Mouse (Mus musculus) heart, adult 18-20 months (tissue): ENCODE data around the gene Hook1. TPM values are rescaled to one million over a fixed set of nuclear protein-coding genes. Genes with fewer than 3 reads are reported as not detected.
"Not testable (repeated sequence)": the region's sequence is repeated elsewhere in the genome, so short reads cannot be mapped to it uniquely, and the experiment has no call there.

ENCODE experiments used
- DNase-seq, 2 experiments: peaks; one replicate each; pipeline ENCODE4 v3.0.0; 2021 to 2022; ENCODE audit warnings: mixed read lengths in 1 of 2
- long read RNA-seq, 2 experiments: library from polyadenylated mRNA; stranded (forward); transcript quantifications; one replicate each; pipeline ENCODE4 v2.0.0; 2021
- total RNA-seq, 2 experiments: library from RNA; stranded (reverse); gene quantifications; 2 replicates each; pipeline ENCODE4 v1.2.3; 2021

Hook1 gene
- total RNA-seq, result 10 to 100 TPM; 10.8 to 13.6 TPM
- long read RNA-seq, experiment 1, full-length matches to known transcripts, result 1 of 3 reads
- long read RNA-seq, experiment 1, partial matches to known transcripts, result 0 of 3 reads
- long read RNA-seq, experiment 1, other reads (novel, unspliced or antisense), result 2 of 3 reads
- long read RNA-seq, experiment 2, full-length matches to known transcripts, result 2 of 3 reads
- long read RNA-seq, experiment 2, partial matches to known transcripts, result 0 of 3 reads
- long read RNA-seq, experiment 2, other reads (novel, unspliced or antisense), result 1 of 3 reads

DNA sequence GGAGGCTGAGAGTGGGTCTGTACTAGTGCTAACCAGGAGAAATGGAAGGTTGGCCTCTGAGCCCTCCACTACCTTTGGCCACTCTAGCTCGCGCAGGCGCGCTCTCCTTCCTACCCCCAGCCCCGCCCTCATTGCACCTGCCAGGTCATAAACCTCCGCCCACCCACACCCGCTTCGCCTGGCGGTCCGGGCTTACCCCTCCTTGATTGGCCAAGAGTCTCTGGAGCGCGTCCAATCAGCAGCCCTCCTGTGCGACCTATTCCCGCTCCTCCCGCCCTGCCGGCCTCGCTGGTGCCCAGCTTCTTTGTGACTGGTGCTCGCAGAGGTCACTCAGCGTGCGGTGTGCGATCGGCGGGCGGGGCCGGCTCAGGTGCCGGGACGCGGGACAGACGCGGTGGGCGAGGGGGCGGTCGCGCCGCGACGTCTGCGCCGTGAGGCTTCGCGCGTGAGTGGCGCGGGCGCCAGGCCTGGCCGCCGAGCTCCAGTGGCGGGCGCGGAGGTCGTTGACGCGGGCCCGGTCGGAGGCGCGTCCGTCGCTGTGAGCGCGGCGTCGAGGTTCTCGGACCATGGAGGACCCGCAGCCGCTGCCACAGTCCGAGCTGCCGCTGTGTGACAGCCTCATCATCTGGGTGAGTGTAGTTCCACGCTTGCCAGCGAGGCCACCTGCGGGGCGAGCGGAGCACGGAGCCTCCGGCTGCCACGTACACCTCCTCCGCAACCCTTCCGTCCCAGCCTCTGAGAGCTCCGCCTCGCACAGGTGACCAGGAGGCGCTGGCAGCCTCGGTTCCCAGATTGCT lies at the start of gene Hook1:
Hook1 (plus strand) TSS at position 313 of the 797 bp plus-strand sequence.
- DNase-seq, result peak; percentile 87 to 92

DNA sequence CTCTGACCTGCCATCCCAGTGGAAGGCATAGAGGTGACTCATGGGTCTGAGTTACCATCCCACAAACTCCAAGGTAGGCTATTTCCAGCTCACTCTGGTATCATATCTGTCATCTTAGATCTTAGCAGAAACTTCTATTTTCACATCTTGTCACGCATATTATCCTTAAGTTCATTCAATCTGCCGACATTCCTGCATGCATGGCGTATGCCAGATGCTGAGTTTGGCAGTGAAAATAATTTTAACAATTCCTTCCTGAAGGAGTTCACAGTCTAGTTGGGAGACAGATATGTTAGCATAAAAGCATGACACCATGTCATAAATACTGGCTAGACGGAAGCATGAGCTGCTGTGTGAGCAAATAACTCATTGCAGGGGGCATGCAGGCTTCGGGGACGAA lies 49.3 kb upstream of the Hook1 start:
- no peak for DNase-seq

DNA sequence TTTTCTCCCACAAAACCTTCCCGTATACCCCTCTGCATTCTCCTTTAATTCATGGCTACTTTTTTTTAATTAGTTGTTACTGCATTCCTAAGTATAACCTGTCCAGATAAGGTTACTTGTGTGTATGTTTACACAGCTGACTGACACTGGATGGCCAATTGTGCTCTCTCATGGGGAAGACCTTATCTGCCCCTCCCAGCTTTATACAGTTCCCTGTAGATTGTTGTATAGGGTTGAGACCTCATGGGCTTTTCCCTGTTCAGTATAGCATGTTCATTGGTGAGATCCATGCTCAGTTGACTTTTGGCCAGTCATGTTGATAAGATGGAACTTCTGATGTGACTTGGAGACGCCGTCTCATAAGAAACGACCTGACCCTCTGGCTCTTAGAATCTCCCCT lies 46.6 kb upstream of the Hook1 start:
- no peak for DNase-seq

DNA sequence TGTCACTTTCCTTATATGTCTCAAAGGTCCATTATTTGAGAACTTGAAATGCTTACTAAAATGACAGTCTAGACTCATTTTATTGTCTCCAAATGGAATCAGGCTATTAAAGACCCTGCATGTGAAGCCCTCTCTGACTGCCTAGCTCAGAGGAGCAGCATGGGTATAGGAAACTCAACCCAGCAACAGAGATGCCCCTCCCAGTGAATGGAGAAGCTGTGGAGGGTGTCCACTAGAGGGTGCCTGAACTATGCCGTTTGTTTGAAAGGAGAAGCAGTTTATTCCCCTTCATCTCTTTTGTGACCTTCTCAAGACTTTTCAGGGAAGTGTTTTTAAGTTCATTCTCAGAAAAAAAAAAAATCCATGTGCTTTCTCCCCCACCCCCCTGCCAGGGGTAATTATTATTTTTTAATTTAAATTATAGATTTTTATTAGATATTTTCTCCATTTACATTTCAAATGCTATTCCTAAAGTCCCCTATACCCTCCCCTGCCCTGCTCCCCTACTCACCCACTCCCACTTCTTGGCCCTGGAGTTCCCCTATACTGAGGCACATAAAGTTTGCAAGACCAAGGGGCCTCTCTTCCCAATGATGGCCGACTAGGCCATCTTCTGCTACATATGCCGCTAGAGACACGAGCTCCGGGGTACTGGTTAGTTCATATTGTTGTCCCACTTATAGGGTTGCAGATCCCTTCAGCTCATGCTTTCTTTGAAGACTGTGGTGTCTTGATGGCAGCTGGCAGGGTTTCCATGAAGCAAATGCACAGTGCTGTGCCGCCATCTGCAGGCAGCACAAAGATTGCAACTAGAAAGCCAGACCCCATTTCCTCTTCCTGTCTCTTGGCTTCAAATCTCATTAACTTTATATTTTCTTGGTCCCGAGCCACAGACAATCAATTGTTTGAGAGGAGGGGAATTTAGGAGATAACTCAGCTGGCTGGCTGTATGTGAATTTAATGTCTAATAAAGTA lies 42.5 kb upstream of the Hook1 start:
- DNase-seq, result peak; percentile 57 to 86

DNA sequence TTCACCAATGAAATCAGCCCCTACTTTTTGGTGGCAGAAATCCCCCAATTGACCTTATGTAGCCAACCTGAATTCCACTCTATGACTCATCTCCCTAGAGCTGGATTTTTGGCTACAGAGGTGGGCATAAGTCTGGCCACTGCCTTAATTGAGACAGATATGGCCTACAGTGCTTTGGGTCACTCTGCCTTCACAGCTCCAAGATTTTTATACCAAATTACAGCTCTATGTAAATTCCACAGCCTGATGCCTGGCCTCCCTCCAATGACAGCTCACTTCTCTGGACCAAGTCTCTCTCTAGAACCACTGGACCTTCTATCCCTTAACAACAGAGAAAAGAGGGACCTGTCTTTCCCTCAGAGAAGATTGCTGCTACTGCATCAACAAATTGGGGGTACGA lies 38.2 kb upstream of the Hook1 start:
- no peak for DNase-seq

DNA sequence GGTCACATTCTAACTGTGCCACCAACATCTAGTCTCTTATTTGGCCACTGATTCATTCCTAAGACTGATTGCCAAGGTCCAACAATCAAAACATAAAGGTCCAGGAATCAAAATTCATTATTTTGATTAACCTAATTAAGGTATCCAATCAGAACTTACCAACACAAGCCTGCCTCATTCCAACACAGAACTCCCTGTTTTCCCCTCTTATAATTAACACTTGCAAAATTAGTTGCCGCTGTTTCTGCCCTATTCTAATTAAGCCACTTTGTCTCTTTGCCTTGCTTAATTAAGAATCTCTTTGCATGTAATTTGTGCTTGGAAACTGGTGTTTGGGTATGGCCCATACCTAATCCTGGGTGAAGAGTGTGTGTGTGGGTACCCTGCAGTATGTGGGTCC lies 37.1 kb upstream of the Hook1 start:
- no peak for DNase-seq

DNA sequence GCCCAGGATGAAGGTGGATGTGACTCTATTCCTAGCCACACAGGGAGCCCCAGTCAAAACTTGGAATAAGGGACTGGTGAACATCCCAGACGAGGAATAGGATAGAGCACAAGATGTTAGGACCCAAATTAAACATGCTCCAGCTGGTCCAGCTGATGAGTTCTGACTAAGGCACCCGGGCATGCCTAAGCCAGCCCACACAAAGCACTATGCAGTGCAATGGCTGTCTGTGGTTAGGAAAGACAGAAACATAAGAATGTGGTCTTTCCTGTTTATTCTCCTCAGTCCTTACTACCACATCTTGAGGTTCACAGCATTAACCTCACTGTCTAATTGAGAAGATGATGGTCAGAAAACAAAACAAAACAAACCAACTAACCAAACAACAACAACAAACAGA lies 35.7 kb upstream of the Hook1 start:
- DNase-seq, result no peak

DNA sequence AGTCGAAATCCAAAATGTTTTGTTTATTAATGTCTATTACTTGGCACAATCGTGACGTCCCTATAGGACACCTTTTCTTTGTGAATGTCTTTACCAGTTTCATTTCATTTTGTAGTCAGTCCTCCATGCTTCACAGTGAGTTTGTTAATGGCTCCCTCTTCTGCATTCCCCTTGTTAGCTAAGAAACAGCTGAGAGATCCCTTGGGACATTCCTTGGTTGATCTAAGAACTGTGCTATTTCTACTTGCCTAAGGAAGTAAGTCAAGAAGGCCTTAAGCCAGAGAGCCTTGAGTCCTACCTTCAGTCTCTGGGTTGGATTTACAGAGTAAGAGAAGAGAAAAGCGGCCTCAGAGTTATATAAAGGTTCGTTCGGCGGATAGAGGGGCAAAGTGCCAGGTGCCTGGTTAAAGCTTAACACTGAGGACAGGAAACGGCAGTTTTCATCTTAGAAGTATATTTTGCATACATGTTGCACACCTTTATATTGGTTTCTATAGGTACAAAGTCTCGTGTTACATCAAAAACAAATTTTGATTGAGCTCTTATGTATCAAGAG lies 33.2 kb upstream of the Hook1 start:
- no peak for DNase-seq

DNA sequence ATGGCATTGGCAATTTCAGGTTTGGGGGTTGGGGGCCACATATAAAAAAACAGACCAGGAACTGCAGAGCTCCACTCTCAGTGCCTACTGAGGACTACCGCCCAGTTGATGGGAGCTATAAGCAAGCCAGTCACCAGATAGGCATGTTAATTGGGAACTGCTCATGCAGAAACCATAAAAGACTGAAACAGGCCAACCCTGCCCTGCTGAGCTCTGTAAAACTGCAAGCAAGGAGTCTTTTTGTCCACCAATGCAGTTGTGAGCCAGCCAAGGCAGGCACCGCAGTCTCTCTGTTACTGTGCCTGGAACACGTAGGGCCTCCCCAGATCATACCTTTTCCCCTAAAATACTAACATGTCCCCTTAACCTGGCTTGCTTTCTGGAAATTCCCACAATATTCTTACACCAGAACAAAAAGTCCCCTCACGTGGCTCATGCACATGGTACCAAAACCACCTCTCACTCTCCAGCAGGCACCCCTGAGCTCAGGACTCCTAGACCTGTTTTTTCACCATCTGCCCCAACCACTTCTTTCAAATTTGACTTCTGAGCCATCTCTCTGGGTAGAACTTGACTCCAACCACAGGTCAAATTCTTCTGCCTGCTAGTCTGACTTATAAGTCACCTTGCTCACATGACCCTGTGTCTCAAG lies 32.5 kb upstream of the Hook1 start:
- no peak for DNase-seq

DNA sequence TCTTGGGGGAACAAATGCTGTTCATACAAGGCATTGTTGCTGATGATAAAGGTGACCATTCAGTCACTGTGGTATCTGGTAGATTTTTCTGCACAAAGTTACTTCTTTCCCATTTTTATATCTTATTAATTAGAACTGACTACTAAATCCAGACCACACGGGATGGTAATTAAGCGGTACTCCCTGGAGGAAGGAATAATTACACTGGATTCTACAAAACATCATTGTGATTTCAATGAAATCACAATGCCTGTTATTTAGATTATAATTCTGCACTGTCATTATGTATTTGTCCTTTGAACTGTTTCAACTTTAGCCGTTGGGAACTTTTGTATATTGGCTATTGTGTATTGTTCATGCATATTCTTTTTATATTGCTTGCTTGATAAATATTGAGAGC lies 28.3 kb upstream of the Hook1 start:
- no peak for DNase-seq

DNA sequence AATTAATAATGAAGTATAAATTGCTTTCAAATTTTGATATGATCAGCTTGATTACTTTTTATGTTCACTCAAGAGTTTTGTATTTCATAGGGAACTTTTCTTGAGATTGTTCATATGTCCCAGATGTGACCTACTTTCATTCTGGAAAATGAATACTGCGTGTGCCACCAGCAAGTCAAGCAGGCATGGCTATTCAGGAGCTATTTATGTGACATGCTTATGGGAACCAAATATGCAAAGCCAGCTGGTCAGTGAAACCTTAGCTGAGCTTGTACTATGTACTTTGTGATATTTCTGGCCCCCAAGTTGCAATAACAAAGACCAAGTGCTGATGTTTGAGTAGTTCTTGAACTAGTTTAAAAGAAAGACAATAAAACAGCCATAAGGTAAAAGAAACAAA lies 19.1 kb upstream of the Hook1 start:
- no peak for DNase-seq

DNA sequence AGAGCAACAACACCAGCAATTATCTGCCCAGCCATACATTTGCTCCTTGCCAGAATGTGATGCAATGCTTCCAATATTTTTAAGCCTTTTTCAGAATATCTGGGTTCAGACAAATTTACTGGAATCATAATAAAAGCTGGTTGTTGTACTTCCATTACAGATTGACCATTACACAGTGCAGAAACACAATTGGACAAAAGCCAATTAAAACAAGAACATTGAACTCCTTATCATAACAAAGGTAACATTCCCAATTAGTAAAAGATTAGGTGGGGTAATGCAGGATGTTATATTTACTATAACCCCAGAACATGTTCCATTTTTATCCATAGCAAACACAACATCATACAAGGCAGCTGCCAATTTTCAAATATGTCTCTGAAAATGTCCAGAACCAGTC lies 13.7 kb upstream of the Hook1 start:
- no peak for DNase-seq

DNA sequence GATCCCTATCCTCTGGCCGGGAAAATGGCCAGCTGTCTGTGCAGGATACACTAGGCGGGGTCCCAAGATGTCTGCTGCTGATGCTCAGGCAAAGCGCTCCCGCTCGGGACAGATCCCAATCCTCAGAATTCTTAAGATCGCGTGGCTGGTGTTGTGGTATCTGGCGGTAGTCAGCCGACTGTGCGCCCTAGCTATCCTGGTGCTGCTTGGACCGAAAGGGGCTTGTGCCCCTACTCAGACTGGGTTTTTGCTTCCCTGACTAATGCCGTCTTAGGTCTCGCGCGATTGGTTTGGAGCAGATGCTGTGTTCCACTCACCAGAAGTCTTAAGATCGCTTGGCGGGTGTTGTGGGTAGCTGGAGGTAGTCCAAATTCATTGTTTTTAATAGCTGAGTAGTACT lies 15.2 kb downstream of the Hook1 start:
- DNase-seq, result not testable (repeated sequence)

DNA sequence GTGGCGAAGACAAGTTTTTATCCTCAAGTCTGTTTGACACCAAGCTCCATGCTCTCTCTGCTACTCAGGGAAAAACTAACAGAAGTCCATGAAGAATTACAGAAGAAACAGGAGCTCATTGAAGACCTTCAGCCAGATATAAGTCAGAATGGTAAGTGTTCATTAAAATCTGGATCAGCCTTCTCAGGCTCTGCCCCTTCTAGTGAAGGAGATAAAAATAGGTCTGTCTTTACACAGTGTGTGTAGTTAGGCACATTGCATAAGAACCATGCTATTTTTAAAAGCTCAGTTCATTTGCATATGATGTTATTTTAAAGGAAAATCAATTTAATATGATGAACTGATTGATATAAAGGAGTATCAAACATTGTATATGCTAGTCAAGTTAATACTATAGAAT lies 49.8 kb downstream of the Hook1 start:
- DNase-seq, result no peak

DNA sequence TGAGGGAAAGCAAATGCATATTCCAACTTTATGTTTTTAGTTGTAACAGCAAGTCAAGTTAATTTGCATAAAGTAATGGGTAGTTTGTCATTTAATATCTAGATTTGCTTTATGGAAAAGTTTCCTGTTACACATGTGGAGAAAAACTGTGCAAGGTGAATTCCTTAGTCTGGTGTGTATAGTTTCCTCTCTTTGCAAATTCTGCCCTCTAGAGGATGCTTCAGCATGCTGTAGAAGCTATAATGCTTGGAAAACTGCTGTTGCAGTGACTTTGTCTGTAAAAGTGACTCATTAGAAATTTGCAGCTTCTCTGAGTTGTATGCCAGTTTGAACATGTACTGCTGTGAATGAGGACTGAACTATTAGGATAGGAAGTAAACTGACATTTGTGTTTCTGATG lies 55.8 kb downstream of the Hook1 start:
- DNase-seq, result no peak

DNA sequence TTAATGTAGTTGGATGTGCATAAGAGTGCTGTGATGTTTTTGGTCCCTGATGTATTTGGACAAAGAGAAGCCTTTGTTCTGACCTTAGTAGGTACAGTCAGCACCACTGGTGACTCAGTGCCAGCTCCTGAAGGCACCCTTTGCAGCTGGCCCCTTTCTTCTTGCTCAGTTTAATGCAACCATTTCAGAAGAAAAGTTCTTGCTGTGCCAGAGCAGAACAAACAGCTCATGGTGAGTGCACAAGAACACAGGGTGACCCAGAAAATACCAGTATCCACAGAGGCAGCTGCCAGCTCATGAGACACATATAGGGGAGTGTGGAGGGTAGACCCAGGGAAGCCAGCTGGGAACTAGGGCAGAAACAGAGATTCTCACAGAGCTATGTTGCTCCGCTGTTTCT lies 61.4 kb downstream of the Hook1 start:
- no peak for DNase-seq

DNA sequence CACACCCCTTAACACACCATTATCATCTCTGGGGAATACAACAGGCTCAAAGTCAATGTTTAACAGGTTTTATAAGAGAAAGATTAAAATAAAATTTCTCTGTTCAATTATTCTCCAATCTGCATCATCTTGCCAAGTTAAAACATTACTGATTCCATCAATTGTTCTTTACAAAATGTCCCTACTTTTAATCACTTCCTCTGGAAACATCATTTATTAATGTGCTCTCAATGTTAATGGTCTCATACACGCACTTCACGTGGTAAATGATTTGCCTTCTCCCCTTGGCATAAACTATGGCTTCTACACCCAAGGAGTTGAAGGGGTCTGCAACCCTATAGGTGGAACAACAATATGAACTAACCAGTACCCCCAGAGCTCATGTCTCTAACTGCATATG lies 93.1 kb downstream of the Hook1 start:
- DNase-seq, result no peak

DNA sequence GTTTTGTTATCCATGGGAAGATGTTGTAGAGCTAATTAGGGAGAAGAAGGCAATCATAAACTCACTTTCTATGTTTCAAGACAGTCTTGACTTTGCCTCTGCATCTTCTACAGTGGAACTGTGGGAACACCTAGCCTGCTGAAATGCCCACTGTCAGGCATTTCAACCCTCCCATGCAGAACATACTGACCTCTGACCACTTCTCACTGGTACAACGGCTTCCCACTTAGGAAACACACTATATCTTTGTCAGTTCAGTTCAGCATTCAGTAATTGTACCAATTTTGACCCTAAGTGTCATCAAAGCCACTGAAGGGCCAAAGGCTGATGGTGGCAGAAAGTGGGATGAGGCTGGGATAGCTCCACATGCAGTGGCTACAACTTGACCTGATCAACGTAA lies 95.0 kb downstream of the Hook1 start:
- no peak for DNase-seq
